Mouse (Mus musculus): ENCODE results near the gene Pnmal1.

Gene Pnmal1

DNA sequence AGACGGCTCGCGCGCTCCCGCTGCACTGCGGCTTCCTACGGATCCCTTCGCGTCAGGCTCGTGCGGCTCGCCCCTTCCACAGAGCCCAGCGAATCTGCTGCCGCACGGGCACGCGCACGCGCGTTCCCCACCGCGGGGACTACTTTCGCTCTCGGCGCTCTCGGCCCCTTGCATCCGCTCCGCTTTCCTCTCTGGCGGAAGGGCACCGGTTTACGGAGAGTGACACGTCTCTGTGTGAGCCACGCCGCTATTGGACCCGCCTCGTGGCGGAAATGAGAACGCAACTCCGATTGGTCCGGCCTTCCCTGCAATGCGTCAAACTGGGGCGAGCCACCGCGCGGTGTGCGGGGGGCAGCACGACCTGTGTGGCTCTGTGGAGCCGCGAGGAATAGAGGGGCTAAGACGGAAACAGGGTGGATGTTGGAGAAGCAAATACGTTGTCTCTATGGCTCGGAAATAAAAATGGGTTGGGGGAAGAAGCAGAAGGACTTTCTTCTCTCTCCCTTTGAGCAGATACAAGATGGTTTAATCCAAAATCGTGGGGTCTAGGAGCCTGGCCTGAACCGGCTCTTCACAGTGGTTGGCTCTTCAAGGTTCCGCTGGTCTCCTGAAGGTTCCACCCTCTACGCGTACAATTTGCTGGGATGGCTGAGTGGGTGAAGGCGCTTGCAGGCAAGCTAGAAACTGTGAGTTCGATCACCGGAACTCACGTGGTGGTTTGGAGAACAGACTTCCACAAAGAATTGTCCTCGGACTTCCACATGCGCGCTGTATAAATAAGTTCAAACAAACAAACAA is 35.2 kb upstream of the Pnmal1 start, which contains the start of gene Calm3:
Gene Calm3 (minus strand): TSS at position 78 of the 798 bp plus-strand sequence.
- peak; percentile 100 for DNase-seq

DNA sequence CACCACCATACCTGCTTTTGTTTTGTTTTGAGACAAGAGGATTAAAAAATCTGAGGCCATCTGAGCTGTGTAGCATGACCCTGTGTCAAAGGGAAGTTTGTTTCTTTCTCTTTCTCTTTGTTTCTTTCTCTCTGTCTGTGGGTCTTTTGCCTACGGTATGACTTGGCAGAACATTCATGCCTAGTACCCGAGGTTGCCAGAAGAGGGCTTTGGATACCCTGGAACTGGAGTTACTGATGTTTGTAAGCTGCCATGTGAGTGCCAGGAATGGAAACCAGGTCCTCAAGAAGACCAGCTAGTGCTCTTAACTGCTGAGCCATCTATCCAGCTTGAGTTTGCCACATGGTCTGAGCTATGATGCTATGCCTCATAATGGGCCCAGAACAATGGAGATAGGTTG is 31.1 kb upstream of the Pnmal1 start:
- no peak for DNase-seq

DNA sequence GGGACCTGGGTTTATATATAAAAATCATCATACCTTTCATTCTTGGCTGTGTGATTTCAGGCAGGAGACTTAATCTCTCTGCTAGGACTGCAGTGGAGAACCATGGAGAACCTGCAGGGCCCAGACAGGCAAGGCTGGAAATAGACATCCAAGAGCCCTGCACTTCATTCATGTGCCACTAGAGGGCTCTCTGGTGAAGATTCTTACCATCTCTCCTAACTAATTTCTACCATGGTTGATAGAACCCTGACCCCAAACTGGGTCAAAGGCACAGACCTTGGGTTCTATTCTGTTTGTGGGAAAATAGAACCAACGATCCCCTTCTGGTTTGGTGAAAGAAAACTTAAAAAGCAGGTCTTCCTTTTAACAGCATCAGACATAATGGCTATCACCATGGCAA is 28.6 kb upstream of the Pnmal1 start:
- peak; percentile 80 for DNase-seq

DNA sequence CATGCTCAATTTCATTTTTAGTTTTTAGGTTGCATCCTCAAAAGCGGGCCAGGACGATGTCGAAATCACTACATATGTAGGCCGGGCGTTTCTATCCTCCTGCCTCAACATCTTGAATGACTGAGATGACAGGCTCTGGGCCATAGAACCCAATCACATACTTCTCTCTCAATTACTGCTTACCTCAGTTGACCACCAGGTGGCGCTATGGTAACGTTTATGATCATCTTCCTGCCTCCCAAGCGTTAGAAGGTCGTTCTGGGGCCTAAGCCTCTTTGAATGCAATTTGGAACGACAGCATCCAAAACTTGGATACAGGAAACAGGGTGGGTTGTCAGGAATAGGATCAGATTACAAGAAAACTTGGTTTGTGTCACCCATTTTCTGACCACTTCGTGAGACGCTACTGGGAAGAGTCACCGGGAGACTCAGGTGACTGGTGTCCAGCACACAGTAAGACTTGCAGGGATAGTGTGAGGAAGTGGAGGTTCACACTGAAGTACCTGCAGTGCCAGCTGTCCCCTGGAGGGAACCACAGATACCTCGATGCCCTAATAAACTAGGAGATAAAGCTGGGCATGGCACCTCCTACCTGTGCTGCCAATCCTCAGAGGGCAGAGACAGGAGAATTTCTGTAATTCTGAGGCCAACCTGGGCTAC is 27.4 kb upstream of the Pnmal1 start:
- peak; percentile 88 for DNase-seq

DNA sequence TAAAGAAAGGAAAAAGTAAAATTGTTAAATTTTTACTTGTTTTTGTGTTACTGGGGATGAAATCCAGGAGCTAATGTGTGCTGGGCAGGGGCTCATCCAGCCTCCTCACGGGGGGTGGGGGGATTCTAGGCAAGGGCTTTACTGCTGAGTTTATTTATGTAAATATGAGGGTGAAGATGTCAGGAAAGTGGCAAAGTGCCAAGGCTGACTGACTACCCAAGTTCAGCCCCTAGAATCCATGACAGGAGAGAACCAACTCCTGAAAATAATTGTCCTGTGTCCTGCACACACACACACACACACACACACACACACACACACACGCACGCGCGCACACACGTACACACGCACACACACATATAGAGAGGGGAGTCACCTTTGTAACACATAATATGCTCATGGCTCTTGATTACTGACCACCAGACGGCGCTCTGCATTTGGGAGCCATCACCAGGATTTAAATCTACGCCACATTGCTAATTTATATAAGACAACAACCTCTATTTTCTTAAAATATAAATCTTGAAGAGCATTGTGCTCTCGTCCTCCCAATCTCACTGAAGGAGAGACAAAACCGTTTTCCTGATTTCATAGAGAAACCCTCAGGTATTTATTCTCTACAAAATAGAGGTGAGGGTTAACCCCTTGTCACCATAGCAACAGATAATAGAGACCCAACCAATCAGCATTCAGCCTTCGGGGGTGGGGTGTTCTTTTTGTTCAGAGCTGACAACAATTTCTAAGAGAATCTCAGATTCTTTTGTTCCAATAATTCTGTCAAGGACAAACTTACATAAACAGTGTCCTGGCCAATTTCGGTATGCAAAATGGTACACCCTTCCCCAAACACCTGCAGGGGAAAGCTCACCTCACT is 26.5 kb upstream of the Pnmal1 start:
- DNase-seq = peak; percentile 71

DNA sequence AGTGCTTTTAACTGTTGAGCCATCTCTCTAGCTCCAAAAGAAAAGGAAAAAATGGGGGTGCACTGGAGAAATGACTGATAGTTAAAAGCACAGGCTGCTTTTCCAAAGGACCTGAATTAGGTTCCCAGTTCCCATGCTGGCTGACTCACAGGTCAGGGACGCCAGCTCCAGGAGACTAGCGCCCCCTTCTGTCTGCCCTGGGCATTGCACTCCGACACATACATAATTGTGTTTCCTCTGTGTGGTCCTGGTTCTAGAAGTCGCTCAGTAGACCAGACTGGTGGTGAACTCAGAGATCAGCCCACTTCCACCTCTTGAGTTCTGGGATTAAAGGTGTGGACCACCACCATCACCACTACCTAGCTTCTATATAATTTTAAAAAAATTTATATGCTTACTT is 22.2 kb upstream of the Pnmal1 start:
- DNase-seq = no peak

DNA sequence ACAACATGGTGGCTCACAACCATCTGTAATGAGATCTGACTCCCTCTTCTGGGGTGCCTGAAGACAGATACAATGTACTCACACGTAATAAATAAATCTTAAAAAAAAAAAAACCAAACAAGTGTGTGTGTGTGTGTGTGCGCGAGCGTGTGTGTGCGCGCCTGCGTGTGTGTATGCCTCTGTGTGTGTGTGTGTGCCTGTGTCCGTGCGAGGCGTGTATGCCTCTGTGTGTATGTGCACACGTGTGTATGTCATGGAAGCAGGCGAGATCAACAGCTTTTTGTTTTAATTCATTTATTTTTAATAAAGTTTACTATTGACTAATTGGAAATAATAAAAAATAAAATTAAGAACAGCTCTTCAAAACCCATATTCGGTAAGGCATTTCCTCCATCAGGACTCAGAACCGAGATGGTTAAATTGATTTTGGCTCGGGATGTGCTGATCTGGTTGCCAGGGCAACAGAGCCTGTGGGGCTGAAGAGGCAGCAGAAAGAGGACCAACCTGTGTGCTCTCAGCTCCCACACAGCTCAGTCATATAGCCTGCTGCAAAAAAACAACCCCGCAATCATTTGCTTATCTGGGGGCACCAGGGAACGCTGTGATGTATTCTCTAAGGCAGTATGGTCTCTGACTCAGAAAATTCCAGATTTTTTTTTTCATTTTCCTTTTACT is 21.2 kb upstream of the Pnmal1 start:
- no peak for DNase-seq

DNA sequence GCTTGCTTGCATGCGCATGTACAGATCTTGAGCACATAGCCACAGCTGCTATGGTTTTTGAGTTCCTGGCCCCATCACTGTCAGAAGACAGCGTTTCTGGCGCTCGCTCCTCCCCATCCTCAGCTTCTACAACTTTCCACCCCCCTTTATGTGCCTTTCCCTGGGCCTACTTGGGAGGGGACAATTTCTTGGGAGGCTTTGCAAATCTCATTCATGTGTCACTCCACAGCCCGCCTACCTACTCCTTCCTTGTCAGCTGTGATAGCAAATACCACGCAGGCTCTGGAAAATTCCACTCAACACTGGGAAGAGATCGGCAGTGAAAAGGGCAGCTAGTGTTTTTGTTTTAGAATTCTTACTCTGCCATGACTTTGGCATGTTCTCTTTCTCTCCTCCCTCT is 19.2 kb upstream of the Pnmal1 start:
- peak; percentile 62 for DNase-seq

DNA sequence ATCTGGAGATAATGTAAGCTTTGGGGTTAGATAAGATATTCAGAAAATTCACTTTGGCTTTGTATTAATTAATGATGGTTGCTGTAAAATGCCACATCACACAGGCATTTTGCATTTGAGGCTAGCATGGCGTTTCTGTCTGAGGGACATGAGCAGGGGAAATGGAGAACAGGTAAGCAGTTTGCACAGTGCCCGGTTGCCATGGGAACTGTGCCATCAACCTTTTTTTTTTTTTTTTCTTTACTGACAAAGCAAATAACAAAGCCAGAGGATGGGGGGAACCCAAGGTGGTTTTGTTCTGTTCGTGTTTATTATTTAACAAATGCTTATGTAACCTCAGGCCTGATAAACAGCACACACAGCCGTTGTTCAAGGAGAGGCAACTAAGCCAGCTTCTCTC is 16.6 kb upstream of the Pnmal1 start:
- no peak for DNase-seq

DNA sequence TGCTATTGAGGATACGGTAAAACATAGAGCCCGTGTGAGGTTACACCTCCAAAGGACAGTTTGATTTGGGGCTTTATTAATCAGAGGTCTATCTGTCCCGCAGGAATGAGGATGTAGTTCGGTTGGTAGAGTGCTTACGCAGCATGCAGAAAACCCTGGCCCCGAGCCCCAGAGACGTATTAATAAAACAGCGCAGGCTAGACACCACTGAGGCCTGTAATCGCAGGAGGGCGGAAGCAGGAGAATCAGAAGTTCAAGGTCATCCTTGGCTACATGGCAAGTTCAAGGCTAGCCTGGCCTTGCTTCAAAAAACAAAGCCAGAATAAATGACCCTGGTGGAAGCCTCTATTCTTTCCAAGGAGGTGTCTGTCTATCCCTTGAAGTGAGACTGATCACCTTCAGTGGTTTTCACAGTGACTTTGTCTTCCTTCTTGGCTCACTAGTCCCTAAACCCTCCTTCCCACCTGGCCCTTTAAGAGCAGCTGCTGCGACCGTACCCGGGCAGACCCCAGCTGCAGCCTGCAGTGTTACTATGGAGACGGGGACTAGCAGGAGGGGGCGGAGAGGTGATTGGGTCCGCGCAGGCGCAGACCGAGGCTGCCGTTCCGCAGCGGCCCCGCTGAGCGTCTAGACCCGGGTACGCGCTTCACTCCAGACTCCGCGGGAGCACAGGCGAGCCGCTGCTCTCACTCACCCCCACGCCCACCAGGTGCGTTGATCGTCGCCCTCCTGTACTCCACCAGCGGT is 15.2 kb upstream of the Pnmal1 start, which contains the start of gene Pnmal2:
Gene Pnmal2 (plus strand): TSS at position 622 of the 747 bp plus-strand sequence.
- peak; percentile 92 for DNase-seq

DNA sequence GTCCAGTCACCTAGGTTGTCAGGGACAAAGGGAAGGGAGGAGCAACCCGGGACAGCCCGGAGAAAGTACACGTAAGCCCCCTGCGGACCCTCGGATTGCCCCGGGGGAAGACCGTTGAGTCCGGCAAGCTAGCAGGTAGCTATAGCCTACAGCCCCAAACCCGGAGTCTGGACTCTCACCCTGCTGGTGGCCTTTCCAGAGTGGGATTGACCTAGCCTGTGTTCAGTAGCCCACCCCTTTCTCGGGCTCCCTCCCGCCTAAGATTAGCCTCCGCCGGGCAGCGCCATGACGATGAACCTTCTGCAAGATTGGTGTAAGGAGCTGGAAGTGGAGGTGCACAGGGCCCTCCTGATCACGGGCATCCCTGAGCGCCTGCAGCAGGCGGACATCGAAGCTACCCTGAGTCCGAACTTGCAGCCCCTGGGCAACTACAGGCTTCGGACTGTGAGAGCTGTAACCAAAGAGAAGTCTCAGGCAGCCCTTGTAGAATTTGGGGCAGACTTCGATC is 14.6 kb upstream of the Pnmal1 start:
- DNase-seq = no peak

DNA sequence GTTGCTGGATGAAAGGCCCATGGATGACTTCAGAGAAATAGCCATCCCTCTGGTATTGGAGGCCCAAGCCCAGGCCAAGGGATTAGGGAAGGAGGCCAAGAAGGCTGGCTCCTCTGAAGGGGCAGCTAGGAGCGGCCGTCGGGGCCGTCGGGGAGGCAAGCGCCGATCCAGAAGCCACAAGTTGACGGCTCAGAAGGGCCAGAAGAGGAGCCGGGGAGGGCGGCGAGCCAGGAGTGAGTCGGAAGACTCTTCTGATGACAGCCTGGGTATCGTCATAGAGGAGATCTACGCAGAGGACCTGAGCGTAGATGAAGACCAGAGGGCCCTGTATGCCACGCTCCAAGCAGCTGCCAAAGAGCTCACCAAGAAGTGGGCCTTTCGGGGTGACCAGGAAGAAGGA is 14.1 kb upstream of the Pnmal1 start:
- DNase-seq = no peak

DNA sequence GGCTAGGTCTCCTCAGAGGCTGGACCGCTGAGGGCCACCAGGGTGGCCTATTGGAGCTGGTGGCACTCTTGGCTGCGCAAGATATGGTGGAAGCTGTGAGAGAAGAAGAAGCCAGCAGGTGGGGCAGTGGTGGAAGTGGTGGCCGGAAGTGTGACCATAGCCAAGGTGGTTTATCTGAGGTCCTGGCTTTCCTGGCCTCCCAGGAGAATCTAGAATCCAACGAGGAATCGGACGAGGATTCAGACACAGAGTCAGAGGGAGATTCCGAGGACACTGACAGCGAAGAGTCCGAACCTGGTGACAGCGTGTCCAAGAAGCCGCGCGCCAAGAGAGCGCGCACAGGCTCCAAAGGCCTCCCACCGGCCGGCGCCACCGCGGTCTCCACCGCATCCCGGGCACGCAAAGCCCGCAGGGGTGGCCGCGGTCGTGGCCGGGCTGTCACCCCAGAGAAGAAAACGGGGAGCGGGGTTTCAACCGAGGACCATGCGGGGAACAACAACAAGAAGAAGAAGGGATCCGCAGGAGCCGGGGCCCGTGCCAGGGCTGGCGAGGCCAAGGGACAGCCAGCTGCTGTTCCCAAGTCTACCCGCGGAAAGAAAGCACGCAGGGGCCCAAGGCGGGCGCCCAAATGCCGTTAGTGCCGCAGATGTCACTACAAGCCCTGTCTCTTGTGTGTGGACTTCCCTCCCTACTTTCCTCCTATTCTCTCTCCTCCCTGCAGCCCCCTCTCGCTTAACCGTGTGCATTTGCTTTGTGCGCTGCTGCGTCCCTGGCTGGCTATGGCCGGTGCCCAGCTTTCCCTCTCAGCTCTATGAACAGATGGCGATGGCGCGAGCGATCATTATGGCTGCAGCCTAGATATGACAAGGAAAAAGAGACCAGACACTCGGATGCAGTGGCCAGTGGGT is 12.8 kb upstream of the Pnmal1 start:
- peak; percentile 26 for DNase-seq

DNA sequence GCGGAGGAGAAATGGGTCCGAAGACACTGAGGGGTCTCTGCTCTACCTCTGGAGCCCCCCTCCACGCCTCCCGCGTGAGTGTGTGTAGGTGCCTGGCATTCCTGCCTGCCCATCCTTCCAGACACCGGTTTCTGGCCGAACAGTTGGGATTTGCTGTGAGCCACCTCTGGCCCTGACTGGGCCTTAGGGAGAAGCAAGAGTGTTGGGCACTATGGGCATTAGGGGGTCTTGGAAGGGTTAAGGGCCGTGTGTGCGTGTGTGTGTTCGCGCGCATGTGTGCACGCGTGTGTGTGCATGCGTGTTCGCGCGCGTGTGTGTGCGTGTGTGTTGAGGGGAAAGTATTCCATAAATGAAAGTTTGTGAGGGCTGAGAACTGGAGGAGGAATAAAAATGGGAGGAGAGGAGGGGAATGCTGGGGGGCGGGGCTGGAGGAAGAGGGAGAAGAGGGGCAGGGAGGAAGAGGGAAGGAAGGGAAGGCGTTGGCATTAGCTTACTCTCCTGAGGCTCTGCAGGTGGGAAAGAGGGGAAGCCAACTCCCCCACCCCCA is 12.1 kb upstream of the Pnmal1 start:
- no peak for DNase-seq

DNA sequence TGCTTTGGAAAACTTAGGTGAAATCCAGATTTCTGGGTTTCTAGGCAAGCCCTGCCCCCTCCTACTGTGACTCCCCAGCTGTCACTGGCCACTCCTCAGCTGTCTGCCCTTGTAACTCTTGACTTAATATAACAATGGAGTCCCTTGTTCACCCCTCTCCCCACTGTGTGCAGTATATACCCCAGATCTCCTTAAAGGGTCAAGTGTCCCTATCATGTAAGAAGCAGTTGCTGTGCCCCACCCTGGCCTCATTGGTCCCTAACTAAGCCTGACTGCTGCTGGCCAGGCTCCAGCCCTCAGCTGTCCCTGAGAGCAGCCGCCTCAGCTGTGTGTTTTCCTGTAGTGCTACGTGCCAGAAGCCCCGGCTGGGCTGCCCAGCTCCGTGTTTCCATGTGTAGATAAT is 11.5 kb upstream of the Pnmal1 start:
- DNase-seq = peak; percentile 54

DNA sequence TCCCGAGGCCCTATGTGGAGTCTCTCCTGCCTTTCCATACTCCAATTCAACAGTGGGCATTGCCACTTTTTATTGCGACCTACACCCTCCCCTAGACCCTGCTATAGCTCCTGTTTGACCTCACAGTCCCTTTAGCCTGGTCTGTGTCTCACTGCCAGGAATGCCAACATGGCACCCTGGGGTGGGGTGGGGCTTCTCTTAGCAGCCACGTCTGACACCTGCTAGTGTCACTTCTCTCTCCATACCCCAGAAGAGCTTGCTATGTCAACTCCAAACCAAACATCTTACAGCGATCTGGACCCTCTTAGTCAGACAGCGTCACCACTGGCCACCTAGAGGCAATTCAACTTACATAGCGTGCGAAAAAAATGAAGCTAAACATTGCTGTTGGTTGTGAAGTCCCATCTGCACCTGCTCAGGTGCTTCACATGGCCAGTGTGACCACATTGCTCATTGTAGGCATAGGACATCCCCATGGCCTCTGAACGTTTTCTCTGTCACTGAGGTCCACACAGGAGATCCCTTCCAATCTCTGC is 10.5 kb upstream of the Pnmal1 start:
- no peak for DNase-seq

DNA sequence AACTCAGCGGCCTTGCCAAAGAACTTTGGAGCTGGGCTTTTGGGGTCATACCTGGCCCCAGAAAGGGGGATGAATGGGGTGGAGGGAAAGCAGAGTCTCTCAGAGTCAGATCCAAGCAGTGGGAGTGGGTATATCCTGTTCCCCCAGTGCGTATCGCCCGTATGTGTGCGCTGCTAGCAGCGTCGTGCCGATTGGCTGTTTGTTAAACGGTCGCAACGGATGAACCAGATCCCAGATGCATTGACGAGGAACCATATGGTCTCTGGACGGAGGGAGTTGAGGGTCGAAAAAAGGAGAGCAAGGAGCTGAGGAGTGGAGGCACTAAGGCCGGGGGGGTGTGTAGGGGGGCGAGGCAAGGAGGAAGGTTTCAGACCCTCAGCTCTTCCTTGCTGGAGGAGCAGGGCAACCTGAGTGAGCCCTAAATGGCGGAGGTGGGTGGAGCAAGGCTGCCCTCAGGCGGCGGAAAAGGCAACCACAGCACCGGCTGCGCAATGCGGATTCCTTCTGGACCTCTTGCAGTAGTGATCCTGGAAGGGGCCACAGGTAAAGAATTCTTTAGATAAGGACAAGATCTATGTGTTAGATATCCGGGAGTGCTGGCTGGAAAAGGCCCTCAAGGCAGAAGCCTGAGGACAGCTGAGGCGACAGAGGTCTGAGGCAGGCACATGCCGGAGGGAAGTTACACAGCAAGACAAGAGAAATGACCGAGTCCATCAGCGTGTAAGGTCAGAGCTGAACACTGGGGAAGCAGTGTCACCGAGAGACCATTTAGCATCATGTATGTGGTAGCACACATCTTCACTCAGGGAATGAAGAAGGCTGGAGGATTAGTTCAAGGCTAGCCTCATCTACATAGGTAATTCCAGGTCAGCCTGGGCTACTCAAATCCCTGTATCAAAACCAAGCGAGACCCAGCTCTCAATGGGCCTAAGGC is 9.3 kb upstream of the Pnmal1 start:
- DNase-seq = peak; percentile 83

DNA sequence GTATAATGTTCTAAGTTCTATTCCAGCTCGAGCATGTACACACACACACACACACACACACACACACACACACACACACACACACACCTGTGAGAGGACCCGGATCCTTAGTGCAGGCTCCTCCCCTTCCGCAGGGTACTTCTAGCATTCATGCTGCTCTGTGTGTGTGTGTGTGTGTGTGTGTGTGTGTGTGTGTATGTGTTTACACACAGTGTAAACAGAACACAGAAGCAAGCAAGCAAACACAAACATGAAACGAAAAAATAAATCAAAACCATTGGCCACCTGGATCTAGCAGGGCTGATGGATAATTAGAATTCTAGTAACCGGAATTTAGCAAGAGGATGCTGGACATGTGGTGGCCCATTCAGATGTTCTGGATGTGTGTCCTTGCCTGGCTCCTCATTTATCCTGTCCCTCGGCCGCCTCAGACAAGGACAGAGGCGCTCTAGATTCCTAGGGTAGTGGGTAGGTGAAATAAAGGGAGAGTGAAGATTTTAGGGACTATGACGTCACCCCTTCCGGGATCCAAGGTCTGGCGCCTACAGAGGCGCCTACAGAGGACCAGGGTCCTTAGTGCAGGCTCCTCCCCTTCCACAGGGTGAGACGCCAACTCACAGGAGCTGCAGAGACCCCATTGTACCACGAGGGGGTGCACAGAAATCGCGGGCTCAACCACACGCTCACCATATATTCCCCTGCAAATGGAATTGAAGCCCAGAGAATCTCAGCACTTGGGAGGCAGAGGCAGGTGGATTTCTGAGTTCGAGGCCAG is 8.4 kb upstream of the Pnmal1 start:
- DNase-seq = peak; percentile 86
